Mouse (Mus musculus) layer of hippocampus, adult 2 months (tissue): ENCODE results near the gene Enox1. TPM values are rescaled to one million over a fixed set of nuclear protein-coding genes. Genes with fewer than 3 reads are reported as not detected.

Experiments used
- DNase-seq, 2 experiments: peaks; one replicate each; pipeline ENCODE4 v3.0.0; 2022; ENCODE audit warnings: low spot score in 2 of 2
- H3K27ac ChIP-seq: fragments of 200-600 bp; 2 replicates; pipeline ENCODE4 v1.8.1; 2022
- H3K4me3 ChIP-seq: fragments of 200-600 bp; 2 replicates; pipeline ENCODE4 v1.8.1; 2022; ENCODE audit warnings: mild to moderate bottlenecking
- CTCF ChIP-seq: fragments of 200-600 bp; conservative IDR thresholded peaks from 2 replicates; pipeline ENCODE4 v1.8.1; 2022; ENCODE audit warnings: antibody characterized with exemption, mild to moderate bottlenecking, moderate library complexity
- total RNA-seq, 2 experiments: library from RNA; stranded (reverse); gene quantifications; 2 replicates each; pipeline ENCODE4 v1.2.3; 2021

Gene Enox1
- total RNA-seq, 2 experiments from 2014 or later: 61.3 to 67.7 TPM

DNA sequence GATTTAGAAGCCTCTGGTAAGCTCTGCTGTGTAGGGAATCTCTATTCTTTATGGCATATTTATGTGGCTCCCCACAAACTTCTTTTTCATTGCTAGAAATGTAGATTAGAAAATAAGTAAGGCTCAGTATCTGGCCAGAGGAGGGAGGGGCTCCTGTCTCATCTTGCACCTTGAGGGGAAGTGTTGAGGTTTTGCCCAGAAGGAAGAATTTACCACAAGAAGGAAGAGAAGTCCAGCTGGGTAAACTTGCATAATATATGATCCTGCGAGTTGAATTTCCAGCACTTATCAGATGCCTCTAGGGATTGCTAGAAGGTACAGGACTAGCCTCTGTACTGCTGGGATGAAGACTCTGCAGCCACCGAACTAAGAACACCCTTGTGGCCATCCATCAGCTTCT is 259.8 kb downstream of the Enox1 start:
- no peak overlapping the region for H3K4me3 ChIP-seq
- no peak for TF ChIP-seq CTCF
- H3K27ac ChIP-seq: no peak overlapping the region
- no peak for DNase-seq

DNA sequence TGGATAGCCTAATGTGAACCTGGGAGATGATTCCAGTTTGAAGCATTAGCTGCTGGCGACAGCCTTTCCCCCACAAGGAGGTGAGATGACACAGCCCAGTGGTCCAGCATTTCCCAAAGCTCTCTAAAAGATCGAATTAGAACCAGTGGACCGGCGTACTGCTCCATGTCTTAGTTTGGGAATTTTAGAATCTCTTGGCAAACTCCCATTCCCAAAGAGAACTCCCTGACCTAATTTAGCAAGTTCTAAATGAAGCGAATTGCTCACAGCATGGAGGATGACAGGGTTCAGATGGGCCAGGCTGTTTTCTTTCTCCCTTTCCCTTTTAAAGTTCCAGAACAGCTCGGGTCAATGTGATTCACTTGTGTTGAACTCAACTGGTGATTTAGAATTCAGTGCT is 264.5 kb downstream of the Enox1 start:
- Histone ChIP-seq H3K4me3 (no peak overlapping the region), H3K27ac (peak overlapping the region; percentile 68)
- no peak for DNase-seq
- TF ChIP-seq CTCF: no peak

DNA sequence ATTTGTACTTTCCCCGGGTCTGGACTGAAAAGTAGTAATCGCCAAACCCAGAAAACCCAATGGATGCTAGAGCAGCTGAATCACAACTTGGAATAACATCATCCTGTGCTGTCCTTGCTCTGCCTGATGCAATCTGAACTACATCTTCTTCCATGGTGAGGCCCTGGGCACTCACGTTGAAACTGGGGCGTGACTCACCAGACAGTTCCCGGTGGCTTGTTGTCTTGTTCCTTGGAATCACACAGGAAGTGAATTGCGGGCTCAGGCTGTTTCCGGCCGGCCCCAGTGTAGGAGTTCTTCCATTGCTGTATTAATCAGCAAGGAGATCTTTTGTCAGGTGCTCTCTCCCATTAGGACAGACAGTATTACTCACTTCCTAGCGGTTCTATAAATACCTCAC is 266.6 kb downstream of the Enox1 start:
- no peak overlapping the region for H3K4me3 ChIP-seq
- TF ChIP-seq CTCF: no peak
- DNase-seq: no peak
- H3K27ac ChIP-seq: 0 out of 2 replicates have a peak overlapping the region, but pooled peaks have one; percentile 6

DNA sequence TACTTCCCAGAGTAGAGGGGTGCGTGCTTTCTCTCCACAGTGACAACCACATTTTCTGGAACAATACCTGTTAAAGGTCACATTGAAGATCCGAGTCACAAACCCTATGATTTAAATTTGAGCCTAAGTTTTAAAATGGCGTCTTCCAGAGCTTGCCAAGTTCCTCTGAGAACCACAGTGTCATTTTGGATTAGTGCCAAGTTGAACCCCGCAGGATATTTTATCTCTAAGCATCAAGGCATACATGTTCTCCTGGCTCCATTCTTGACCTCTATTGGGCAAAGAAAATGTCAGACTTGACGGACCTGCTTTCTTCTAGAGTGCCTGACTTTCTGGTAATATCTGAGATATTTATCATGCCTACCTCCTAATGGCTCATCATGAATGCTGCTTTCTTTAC is 282.9 kb downstream of the Enox1 start:
- DNase-seq: no peak
- Histone ChIP-seq H3K4me3 (no peak overlapping the region), H3K27ac (peak overlapping the region; percentile 94)
- no peak for TF ChIP-seq CTCF

DNA sequence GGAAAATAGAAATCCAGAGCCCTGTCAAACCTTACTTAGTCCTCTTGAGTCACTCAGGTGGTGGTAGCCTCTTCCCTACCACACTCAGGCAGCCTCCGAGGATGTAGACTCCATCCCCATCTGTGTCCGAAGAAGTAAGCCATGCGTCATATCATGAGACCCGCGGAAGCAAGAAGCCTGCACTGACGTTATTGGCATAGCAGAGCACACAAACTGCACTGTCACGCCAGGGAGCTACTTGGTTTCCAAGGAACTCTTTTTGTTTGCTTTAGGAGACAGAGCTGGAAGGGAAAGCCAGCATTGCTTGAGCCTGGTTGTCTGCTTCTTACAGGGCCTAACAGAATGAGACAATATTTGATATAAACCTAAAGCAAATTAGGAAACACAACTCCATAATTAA is 284.2 kb downstream of the Enox1 start:
- Histone ChIP-seq H3K27ac (peak overlapping the region; percentile 94), H3K4me3 (no peak overlapping the region)
- no peak for TF ChIP-seq CTCF
- peak in 1 of 2 experiments; percentile 28 for DNase-seq

DNA sequence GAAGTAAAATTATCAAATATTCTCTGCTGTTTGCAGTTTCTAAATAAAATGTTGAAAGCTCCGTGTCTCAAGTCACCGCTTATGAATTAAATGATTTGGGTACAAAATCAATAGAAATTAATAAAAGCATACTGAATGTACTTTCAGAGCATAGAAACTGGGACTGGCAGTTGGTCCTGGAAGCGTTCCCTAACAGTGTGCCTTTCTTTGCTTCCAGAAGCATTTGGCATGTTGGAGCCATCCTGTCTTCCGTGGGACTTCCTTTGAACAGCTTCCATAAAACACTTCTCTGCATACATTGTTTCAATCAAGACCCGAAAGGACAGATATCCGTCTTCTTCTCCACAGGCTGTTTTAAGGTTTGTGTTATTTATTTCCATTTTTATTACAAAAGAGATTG is 285.0 kb downstream of the Enox1 start:
- peak; percentile 56 to 71 for DNase-seq
- H3K4me3 ChIP-seq: no peak overlapping the region; the same call in 1 of the 2 replicates
- no peak for TF ChIP-seq CTCF
- peak overlapping the region; percentile 94 for H3K27ac ChIP-seq

DNA sequence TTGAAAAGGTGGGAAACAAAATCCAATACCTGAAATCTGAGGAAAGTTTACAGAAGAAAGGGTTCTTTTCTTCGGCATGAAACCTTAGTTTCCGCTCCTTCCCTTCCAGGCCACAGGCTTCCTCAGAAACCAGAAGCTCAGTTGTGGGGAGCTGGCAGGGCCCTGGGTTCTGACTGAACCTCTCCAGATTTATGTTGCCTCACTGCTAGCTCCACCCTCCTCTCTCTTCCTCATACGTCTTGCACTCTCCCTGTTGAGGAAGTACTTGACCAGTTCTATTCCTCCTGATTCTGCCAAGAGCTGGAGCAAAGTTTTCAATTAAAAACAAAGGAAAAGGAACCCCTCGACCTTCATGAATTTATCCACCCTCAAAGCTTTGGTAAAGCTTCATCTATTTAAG is 291.4 kb downstream of the Enox1 start:
- DNase-seq: no peak
- no peak overlapping the region for H3K4me3 ChIP-seq
- no peak for TF ChIP-seq CTCF
- no peak overlapping the region for H3K27ac ChIP-seq

DNA sequence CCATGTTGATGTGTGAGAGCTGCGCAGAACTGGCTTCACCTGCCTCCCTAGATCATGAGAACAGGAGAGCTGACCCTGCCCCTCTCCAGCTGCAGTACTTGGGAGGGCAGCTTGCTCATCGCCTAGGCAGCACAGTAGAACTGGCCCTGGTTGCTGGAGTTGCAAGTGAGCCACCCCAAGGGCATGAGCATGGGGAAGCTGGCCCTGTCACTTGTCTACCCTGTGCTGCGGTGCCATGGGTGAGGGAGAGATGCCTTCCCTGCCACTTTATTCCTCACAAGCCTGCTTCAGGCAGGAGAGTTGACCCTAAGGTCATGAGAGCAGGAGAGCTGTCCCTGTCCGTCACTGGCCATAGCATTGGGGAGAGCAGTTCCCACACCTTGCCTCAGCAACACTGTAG is 295.4 kb downstream of the Enox1 start:
- H3K27ac ChIP-seq: no peak overlapping the region
- TF ChIP-seq CTCF: no peak
- DNase-seq: no peak
- H3K4me3 ChIP-seq: no peak overlapping the region

DNA sequence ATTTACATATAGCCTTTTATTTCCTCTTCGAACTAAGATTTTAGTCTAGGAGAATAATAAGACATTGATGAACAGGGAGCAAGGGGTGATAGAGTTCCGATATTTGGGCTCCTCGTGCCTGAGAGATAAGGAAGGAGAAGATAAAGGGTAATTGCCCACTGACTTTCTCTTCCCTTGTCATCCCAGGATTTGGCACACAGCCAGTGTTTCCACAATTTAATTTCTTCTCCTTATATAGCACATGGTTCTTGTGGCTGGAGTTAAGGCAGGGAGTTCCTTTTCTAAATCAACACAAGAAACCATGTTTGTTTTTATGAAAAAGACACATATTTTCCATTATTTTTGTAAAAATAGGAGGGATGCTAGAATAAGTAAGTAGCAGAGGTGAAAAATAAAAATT is 299.5 kb downstream of the Enox1 start:
- Histone ChIP-seq H3K27ac (no peak overlapping the region), H3K4me3 (no peak overlapping the region)
- TF ChIP-seq CTCF: no peak
- no peak for DNase-seq

DNA sequence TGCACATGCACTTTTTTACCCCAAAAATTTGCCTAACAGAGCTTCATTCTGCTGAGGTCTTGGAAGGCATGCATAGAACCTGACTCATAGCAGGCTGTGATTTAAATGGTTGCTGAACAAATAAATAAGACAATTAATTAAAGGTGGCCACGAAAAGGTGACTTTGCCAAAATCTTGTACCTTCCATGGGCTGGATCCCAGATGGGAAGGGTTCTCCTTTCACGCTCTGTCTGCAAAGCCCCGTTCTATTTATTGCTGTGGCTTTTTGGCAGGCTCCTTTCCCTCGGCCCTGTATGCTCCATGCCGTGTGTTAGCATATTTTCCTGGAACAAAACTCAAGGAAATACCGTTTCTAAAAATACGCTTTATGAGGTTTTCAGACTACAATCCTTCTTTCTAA is 300.3 kb downstream of the Enox1 start:
- no peak for DNase-seq
- no peak for TF ChIP-seq CTCF
- Histone ChIP-seq H3K4me3 (no peak overlapping the region; the same call in 1 of the 2 replicates), H3K27ac (peak overlapping the region; percentile 49; the same call in 1 of the 2 replicates)

DNA sequence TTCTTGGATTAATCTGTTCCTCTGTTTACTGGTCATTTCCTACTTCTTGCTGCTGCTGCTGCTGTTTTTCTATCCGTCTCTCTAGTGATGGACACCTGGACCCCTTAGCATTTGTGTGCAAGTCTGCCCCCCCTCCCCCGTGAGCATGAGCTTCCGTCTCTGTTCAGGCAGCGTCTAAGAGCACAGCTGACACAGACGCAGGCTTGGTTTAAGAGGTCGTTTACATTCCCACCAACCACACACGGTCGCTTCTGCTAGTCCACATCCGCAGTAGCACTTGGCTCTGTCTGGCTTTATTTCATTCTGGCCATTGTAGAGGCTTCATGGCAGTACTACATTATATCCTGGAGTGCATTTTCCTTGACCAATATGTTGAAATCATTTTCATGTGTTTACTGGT is 301.7 kb downstream of the Enox1 start:
- Histone ChIP-seq H3K27ac (no peak overlapping the region), H3K4me3 (no peak overlapping the region)
- no peak for TF ChIP-seq CTCF
- DNase-seq: no peak

DNA sequence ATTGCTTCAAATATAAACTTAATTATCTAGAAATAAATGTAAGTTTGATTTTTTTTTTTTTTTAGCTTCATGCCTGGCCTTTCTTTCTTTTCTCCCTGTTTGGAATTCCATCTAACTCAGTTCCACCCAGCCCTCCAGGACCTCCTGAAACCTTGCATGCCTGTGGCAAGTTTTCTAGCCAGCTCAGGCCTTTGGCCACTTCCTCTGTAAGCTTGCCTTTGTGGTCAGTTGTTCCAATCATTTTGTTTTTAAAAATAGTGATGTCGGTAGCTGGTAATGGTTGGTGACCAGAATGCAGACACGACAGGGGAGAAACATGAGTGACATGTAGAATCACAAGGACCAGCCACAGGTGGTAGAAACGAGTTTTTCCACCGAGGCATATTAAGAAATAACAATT is 307.4 kb downstream of the Enox1 start:
- DNase-seq: no peak
- Histone ChIP-seq H3K27ac (no peak overlapping the region), H3K4me3 (no peak overlapping the region)
- no peak for TF ChIP-seq CTCF

DNA sequence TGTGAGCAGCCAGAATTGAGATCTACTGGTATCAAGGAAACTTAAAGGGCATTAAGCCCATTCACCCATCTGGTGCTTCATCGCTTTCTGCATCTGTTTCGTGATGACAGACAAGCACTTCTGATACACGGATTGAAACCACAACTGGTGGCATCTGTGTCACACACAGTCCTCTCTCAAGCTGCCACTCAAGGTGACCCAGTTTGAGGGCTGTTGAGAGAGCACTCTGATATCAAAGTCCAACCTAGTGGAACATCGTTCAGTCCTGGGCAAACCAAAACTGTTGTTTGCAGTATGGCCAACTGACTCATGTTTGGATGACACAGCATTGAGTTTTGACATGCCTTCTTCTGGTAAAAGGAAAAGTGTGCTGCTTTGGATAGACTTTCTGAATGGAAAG is 308.2 kb downstream of the Enox1 start:
- no peak for TF ChIP-seq CTCF
- H3K4me3 ChIP-seq: no peak overlapping the region
- H3K27ac ChIP-seq: no peak overlapping the region
- no peak for DNase-seq

DNA sequence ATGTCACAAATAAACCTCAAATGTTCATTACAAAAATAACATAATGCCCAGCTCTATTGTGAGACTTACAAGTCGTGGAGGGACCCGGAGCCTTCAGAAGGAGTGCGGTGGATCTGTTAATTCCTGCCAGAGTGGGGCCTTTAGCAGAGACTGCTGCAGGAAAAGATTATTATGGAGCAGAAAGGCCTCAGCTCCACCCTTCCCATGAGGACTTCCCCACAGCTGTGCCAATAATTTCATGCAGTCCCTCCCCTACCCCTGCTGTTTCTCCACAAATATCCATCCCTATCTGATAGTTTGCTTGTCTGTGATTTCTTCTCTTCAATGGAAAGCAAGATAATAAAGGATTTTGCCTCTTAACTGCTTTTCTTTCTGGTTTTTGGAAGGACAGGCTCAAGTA is 314.0 kb downstream of the Enox1 start:
- no peak for DNase-seq
- Histone ChIP-seq H3K4me3 (no peak overlapping the region), H3K27ac (peak overlapping the region; percentile 23)
- no peak for TF ChIP-seq CTCF

DNA sequence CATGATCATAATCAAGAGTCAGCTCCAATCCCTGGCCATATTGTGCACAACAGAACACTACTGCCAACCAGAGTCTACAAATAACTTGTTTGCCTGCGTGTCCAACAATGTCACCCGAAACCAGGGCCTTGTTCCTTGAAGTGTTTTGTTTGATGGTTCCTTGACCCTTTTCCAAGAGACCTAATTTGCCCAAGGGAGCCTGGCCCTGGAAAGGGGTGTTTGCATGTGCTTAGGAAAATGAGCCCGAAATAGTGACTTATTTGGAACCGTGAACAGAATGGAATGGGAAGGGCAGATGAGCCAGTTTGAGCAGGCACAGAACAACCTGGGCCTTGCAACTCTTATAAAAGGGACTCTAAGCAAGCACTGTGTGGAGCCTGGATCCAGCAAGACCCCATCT is 316.9 kb downstream of the Enox1 start:
- Histone ChIP-seq H3K27ac (peak overlapping the region; percentile 63), H3K4me3 (no peak overlapping the region)
- DNase-seq: peak in 1 of 2 experiments; percentile 29
- no peak for TF ChIP-seq CTCF
